Mouse (Mus musculus) midbrain, embryonic 15.5 days (tissue): Measurements from ENCODE around the gene Zfp978. TPM values are rescaled to one million over a fixed set of nuclear protein-coding genes. Genes with fewer than 3 reads are reported as not detected.
A peak's percentile ranks its signal among the peaks of the same experiment; 100 is the strongest.
"Not testable (repeated sequence)": the region's sequence is repeated elsewhere in the genome, so short reads cannot be mapped to it uniquely, and the experiment has no call there.

Source experiments
- ATAC-seq: fragments of 200-750 bp; cut with Nextera tagmentation; replicated peaks from 2 replicates; pipeline ENCODE4 v1.8.0; 2017; ENCODE audit warnings: moderate TSS enrichment
- H3K27ac ChIP-seq: fragments of 300-500 bp; sonication (generic); 2 replicates; pipeline ENCODE4 v1.5.1; 2015; ENCODE audit warnings: mild to moderate bottlenecking, inconsistent platforms
- H3K27me3 ChIP-seq: fragments of 300-500 bp; sonication (generic); replicated peaks from 2 replicates; pipeline ENCODE4 v1.6.1; 2015; ENCODE audit warnings: inconsistent platforms
- H3K36me3 ChIP-seq: fragments of 300-500 bp; sonication (generic); replicated peaks from 2 replicates; pipeline ENCODE4 v1.6.1; 2015; ENCODE audit warnings: inconsistent platforms
- H3K4me1 ChIP-seq: fragments of 300-500 bp; sonication (generic); 2 replicates; pipeline ENCODE4 v1.6.1; 2015; ENCODE audit warnings: inconsistent platforms
- H3K4me2 ChIP-seq: fragments of 300-500 bp; sonication (generic); 2 replicates; pipeline ENCODE4 v1.6.1; 2015; ENCODE audit warnings: inconsistent platforms, mild to moderate bottlenecking, moderate library complexity
- H3K4me3 ChIP-seq: fragments of 300-500 bp; sonication (generic); 2 replicates; pipeline ENCODE4 v1.5.1; 2015; ENCODE audit warnings: mild to moderate bottlenecking, inconsistent platforms
- H3K9ac ChIP-seq: fragments of 300-500 bp; sonication (generic); 2 replicates; pipeline ENCODE4 v1.6.1; 2015; ENCODE audit warnings: mild to moderate bottlenecking, inconsistent platforms
- H3K9me3 ChIP-seq: fragments of 300-500 bp; sonication (generic); 2 replicates; pipeline ENCODE4 v1.6.1; 2016; ENCODE audit warnings: inconsistent platforms
- WGBS: fragments of 180-500 bp; shearing (Covaris S2); methylation state at CpG from one replicate; pipeline ENCODE4 v1.1.7; 2015; ENCODE audit warnings: mixed read lengths; 5-methylcytosine and 5-hydroxymethylcytosine counted together
- polyA plus RNA-seq: library from polyadenylated mRNA; unstranded; fragments of >200 nt; fragmentation: Nextera tagmentation; extraction: Ambion mirVana; gene quantifications from 2 replicates; pipeline ENCODE4 v1.2.1, GENCODE M21; 2015

The Zfp978 gene
- polyA plus RNA-seq, 1 experiment from 2014 or later = not detected

GRCm38 (mm10) chr4:147403931-147404913 is 43.1 kb downstream of the Zfp978 start:
- whole genome bisulfite sequencing = 73% methylated on average over 6 of the region's 6 CpGs
- ATAC-seq = 0 out of 2 replicates have a peak, but pooled peaks have one; percentile 16

GRCm38 (mm10) chr4:147406735-147407462 is 45.8 kb downstream of the Zfp978 start:
- H3K27me3 ChIP-seq = no peaks in the 10 kb centered on the region
- peak overlapping the region; percentile 68 for H3K27ac ChIP-seq
- no peaks in the 10 kb centered on the region for H3K4me1 ChIP-seq
- peak overlapping the region; percentile 49 for H3K4me3 ChIP-seq
- H3K4me2 ChIP-seq = peak overlapping the region; percentile 65
- peaks cover 45% of the 10 kb centered on the region for H3K9me3 ChIP-seq
- peak overlapping the region; percentile 52 for H3K9ac ChIP-seq
- peaks cover 14% of the 10 kb centered on the region for H3K36me3 ChIP-seq
- WGBS = under 1% methylated on average over 44 of the region's 75 CpGs
- peak; percentile 97 for ATAC-seq

More at GRCm38 (mm10) chr4:147403931-147404913, 43.1 kb downstream of the Zfp978 start:
- H3K27me3 ChIP-seq, H3K4me2 ChIP-seq, H3K36me3 ChIP-seq, H3K4me1 ChIP-seq, H3K4me3 ChIP-seq, H3K9ac ChIP-seq, H3K27ac ChIP-seq: not testable (repeated sequence)
- H3K9me3 ChIP-seq = peaks cover 36% of the 10 kb centered on the region

- Histone ChIP-seq H3K27ac (peak overlapping the region; percentile 68), H3K9ac (peak overlapping the region; percentile 52), H3K4me2 (peak overlapping the region; percentile 65), H3K9me3 (peaks cover 45% of the 10 kb centered on the region), H3K4me1 (no peaks in the 10 kb centered on the region), H3K4me3 (peak overlapping the region; percentile 49), H3K36me3 (peaks cover 14% of the 10 kb centered on the region), H3K27me3 (no peaks in the 10 kb centered on the region)
- ATAC-seq = no peak; the same call in 1 of the 2 replicates
- 3% methylated on average over 13 of the region's 13 CpGs for WGBS
Measured at GRCm38 (mm10) chr4:147407463-147407822, 46.3 kb downstream of the Zfp978 start.

GRCm38 (mm10) chr4:147416365-147416764 is 55.3 kb downstream of the Zfp978 start:
- not testable (repeated sequence) for H3K36me3 ChIP-seq, H3K4me2 ChIP-seq, H3K27me3 ChIP-seq, H3K4me3 ChIP-seq, H3K4me1 ChIP-seq, H3K9ac ChIP-seq, H3K27ac ChIP-seq
- 76% methylated on average over 1 of the region's 1 CpGs for WGBS
- peaks cover 35% of the 10 kb centered on the region for H3K9me3 ChIP-seq
- ATAC-seq = 0 out of 2 replicates have a peak, but pooled peaks have one; percentile 9

- ATAC-seq = peak; percentile 17; the same call in 1 of the 2 replicates
- H3K9me3 ChIP-seq = peaks cover 39% of the 10 kb centered on the region
- 60% methylated on average over 8 of the region's 8 CpGs for WGBS
Measured at GRCm38 (mm10) chr4:147417157-147417778, 56.2 kb downstream of the Zfp978 start.

GRCm38 (mm10) chr4:147417921-147418320 is 56.8 kb downstream of the Zfp978 start:
- no peak overlapping the region for H3K27ac ChIP-seq
- H3K36me3 ChIP-seq = no peaks in the 10 kb centered on the region
- H3K9me3 ChIP-seq = peaks cover 39% of the 10 kb centered on the region
- no peaks in the 10 kb centered on the region for H3K4me1 ChIP-seq
- no peak for ATAC-seq
- H3K9ac ChIP-seq = no peak overlapping the region
- H3K4me2 ChIP-seq = no peak overlapping the region
- no peak overlapping the region for H3K4me3 ChIP-seq
- 65% methylated on average over 10 of the region's 10 CpGs for WGBS
- H3K27me3 ChIP-seq = no peaks in the 10 kb centered on the region

More at GRCm38 (mm10) chr4:147417157-147417778, 56.2 kb downstream of the Zfp978 start:
- Histone ChIP-seq H3K9ac (no peak overlapping the region), H3K27me3 (no peaks in the 10 kb centered on the region), H3K4me3 (no peak overlapping the region), H3K36me3 (no peaks in the 10 kb centered on the region), H3K4me1 (no peaks in the 10 kb centered on the region), H3K4me2 (no peak overlapping the region), H3K27ac (no peak overlapping the region)

- ATAC-seq, H3K4me3 ChIP-seq, H3K36me3 ChIP-seq, H3K27me3 ChIP-seq, H3K4me2 ChIP-seq, H3K4me1 ChIP-seq, H3K27ac ChIP-seq, H3K9ac ChIP-seq: not testable (repeated sequence)
- 57% methylated on average over 7 of the region's 7 CpGs for WGBS
- peaks cover 43% of the 10 kb centered on the region for H3K9me3 ChIP-seq
Measured at GRCm38 (mm10) chr4:147418333-147418732, 57.2 kb downstream of the Zfp978 start.

- peaks cover 49% of the 10 kb centered on the region for H3K9me3 ChIP-seq
- H3K4me2 ChIP-seq, H3K27ac ChIP-seq, H3K27me3 ChIP-seq, H3K4me3 ChIP-seq, H3K4me1 ChIP-seq, ATAC-seq, H3K9ac ChIP-seq, H3K36me3 ChIP-seq: not testable (repeated sequence)
- 82% methylated on average over 8 of the region's 8 CpGs for WGBS
Measured at GRCm38 (mm10) chr4:147419190-147419589, 58.1 kb downstream of the Zfp978 start.

- 80% methylated on average over 5 of the region's 5 CpGs for WGBS
- H3K4me1 ChIP-seq, H3K36me3 ChIP-seq, ATAC-seq, H3K4me2 ChIP-seq, H3K27ac ChIP-seq, H3K27me3 ChIP-seq, H3K9ac ChIP-seq, H3K4me3 ChIP-seq: not testable (repeated sequence)
- peaks cover 45% of the 10 kb centered on the region for H3K9me3 ChIP-seq
Measured at GRCm38 (mm10) chr4:147419756-147420590, 58.9 kb downstream of the Zfp978 start.

GRCm38 (mm10) chr4:147420794-147421193 is 59.7 kb downstream of the Zfp978 start:
- ATAC-seq = no peak
- Histone ChIP-seq H3K4me3 (no peak overlapping the region), H3K4me2 (no peak overlapping the region), H3K27ac (no peak overlapping the region), H3K9ac (no peak overlapping the region), H3K36me3 (no peaks in the 10 kb centered on the region), H3K4me1 (no peaks in the 10 kb centered on the region), H3K9me3 (peaks cover 52% of the 10 kb centered on the region), H3K27me3 (no peaks in the 10 kb centered on the region)
- WGBS = 67% methylated on average over 3 of the region's 3 CpGs

- ATAC-seq = not testable (repeated sequence)
Measured at GRCm38 (mm10) chr4:147421316-147421715, 60.2 kb downstream of the Zfp978 start.

More at GRCm38 (mm10) chr4:147421316-147421715, 60.2 kb downstream of the Zfp978 start:
- H3K9ac ChIP-seq, H3K36me3 ChIP-seq, H3K27ac ChIP-seq, H3K4me3 ChIP-seq, H3K4me2 ChIP-seq, H3K27me3 ChIP-seq, H3K4me1 ChIP-seq: not testable (repeated sequence)
- 33% methylated on average over 1 of the region's 1 CpGs for WGBS
- peaks cover 53% of the 10 kb centered on the region for H3K9me3 ChIP-seq
